Mouse (Mus musculus) hindbrain, embryonic 13.5 days (tissue): ENCODE measurements around the gene Lss. TPM values are rescaled to one million over a fixed set of nuclear protein-coding genes. Genes with fewer than 3 reads are reported as not detected.

Experiments used
- ATAC-seq: fragments of 200-750 bp; cut with Nextera tagmentation; 2 replicates; pipeline ENCODE4 v1.8.0; 2017; ENCODE audit warnings: moderate TSS enrichment; ENCODE audit not compliant: low FRiP score
- H3K27ac ChIP-seq: fragments of 300-500 bp; sonication (generic); 2 replicates; pipeline ENCODE4 v1.5.1; 2015; ENCODE audit warnings: inconsistent platforms, mild to moderate bottlenecking, moderate library complexity
- H3K27me3 ChIP-seq: fragments of 300-500 bp; sonication (generic); 2 replicates; pipeline ENCODE4 v1.6.1; 2015; ENCODE audit warnings: mild to moderate bottlenecking, inconsistent platforms
- H3K36me3 ChIP-seq: fragments of 300-500 bp; sonication (generic); 2 replicates; pipeline ENCODE4 v1.6.1; 2015; ENCODE audit warnings: mild to moderate bottlenecking, inconsistent platforms
- H3K4me1 ChIP-seq: fragments of 300-500 bp; sonication (generic); replicated peaks from 2 replicates; pipeline ENCODE4 v1.6.1; 2015; ENCODE audit warnings: inconsistent platforms
- H3K4me2 ChIP-seq: fragments of 300-500 bp; sonication (generic); 2 replicates; pipeline ENCODE4 v1.6.1; 2015; ENCODE audit warnings: inconsistent platforms, mild to moderate bottlenecking, moderate library complexity
- H3K4me3 ChIP-seq: fragments of 300-500 bp; sonication (generic); 2 replicates; pipeline ENCODE4 v1.5.1; 2015; ENCODE audit warnings: mild to moderate bottlenecking, inconsistent platforms
- H3K9ac ChIP-seq: fragments of 300-500 bp; sonication (generic); 2 replicates; pipeline ENCODE4 v1.6.1; 2015; ENCODE audit warnings: mild to moderate bottlenecking, inconsistent platforms
- H3K9me3 ChIP-seq: fragments of 300-500 bp; sonication (generic); 2 replicates; pipeline ENCODE4 v1.6.1; 2016; ENCODE audit warnings: inconsistent platforms
- WGBS: fragments of 180-500 bp; shearing (Covaris S2); methylation state at CpG from one replicate; pipeline ENCODE4 v1.1.7; 2015; 5-methylcytosine and 5-hydroxymethylcytosine counted together
- polyA plus RNA-seq: library from polyadenylated mRNA; unstranded; fragments of >200 nt; fragmentation: Nextera tagmentation; extraction: Ambion mirVana; gene quantifications from 2 replicates; pipeline ENCODE4 v1.2.1, GENCODE M21; 2015

Gene Lss
- polyA plus RNA-seq, 1 experiment from 2014 or later: 37.9 TPM

GRCm38 (mm10) chr10:76535526-76535925 lies 4.1 kb downstream of the Lss start:
- 99% methylated on average over 7 of the region's 7 CpGs for WGBS
- Histone ChIP-seq H3K4me3 (no peak overlapping the region), H3K9ac (no peak overlapping the region), H3K36me3 (peaks cover 68% of the 10 kb centered on the region), H3K4me2 (no peak overlapping the region), H3K9me3 (no peaks in the 10 kb centered on the region), H3K4me1 (peaks cover 32% of the 10 kb centered on the region), H3K27me3 (no peaks in the 10 kb centered on the region), H3K27ac (no peak overlapping the region)
- no peak for ATAC-seq

DNA sequence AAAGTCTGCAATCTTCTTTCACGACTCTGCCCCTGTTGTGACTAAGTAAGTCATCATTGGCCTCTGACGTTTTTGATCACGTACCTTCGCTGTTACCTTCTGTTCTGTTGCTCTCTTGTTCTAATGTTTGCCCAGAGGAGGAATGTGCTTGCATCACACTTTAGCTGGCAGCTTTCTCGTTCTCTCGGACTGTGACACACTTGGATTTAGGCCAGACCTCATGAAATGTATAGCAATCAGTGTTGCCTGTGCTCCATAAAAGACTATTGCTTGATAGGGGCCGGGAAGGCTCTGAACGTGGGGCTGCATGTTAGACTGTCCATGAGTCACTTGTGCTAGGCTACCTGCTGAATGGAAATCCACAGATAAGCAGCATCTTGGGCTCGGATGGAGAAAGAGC lies 6.2 kb downstream of the Lss start:
- no peak for ATAC-seq
- Histone ChIP-seq H3K9me3 (no peaks in the 10 kb centered on the region), H3K27me3 (no peaks in the 10 kb centered on the region), H3K4me3 (no peak overlapping the region), H3K4me1 (peaks cover 18% of the 10 kb centered on the region), H3K27ac (no peak overlapping the region), H3K9ac (no peak overlapping the region), H3K36me3 (peaks cover 89% of the 10 kb centered on the region), H3K4me2 (no peak overlapping the region)
- 85% methylated on average over 9 of the region's 9 CpGs for WGBS

GRCm38 (mm10) chr10:76541336-76542085 lies 10.1 kb downstream of the Lss start:
- Histone ChIP-seq H3K4me1 (no peaks in the 10 kb centered on the region), H3K4me2 (no peak overlapping the region), H3K4me3 (no peak overlapping the region), H3K27me3 (no peaks in the 10 kb centered on the region), H3K9me3 (no peaks in the 10 kb centered on the region), H3K9ac (no peak overlapping the region), H3K36me3 (peaks cover 100% of the 10 kb centered on the region), H3K27ac (no peak overlapping the region)
- 95% methylated on average over 11 of the region's 11 CpGs for WGBS
- ATAC-seq: no peak

DNA sequence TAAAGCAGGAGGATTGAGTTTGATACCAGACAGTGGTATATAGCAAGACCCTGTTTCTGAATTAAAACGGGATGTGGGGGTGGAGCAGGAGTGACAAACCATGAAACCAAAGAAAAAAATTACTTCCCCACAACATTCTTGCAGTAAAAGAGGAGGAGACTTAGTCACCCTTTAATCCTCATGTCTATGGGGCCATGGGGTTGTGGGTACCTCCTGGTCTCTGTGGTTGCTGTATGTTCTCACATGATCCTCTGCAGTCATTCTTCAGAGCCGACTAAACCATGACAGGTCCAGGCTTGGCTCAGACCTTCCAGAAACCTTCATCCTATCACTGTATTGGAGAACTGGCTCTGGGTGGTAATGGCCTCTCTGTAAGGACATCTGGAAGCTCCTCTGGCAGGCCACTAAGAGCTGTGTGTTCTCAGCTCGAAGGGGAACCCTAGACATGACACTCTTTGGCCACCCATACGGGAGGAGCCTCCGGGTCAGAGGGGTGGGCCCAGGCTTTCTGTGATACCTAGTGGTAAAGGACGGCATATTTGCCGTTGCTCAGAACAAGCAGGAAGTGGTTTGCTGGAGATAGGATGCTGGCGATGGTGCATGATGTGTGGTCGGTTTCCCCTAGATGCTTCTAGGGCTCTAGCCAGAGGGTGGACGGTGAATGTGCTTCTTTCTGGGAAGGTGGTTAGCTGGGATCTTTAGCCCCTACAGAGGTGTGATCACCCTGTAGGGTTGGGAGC lies 11.4 kb downstream of the Lss start:
- Histone ChIP-seq H3K4me2 (no peak overlapping the region), H3K4me3 (no peak overlapping the region), H3K36me3 (peaks cover 100% of the 10 kb centered on the region), H3K27ac (no peak overlapping the region), H3K4me1 (no peaks in the 10 kb centered on the region), H3K9me3 (no peaks in the 10 kb centered on the region), H3K9ac (no peak overlapping the region), H3K27me3 (no peaks in the 10 kb centered on the region)
- ATAC-seq: no peak
- 94% methylated on average over 10 of the region's 10 CpGs for WGBS

- Histone ChIP-seq H3K27me3 (no peaks in the 10 kb centered on the region), H3K4me1 (no peaks in the 10 kb centered on the region), H3K9ac (no peak overlapping the region), H3K4me2 (no peak overlapping the region), H3K27ac (no peak overlapping the region), H3K9me3 (no peaks in the 10 kb centered on the region), H3K4me3 (no peak overlapping the region), H3K36me3 (peaks cover 100% of the 10 kb centered on the region)
- WGBS: 91% methylated on average over 8 of the region's 8 CpGs
- no peak for ATAC-seq
These were observed 15.2 kb downstream of the Lss start for GRCm38 (mm10) chr10:76546566-76546965.

DNA sequence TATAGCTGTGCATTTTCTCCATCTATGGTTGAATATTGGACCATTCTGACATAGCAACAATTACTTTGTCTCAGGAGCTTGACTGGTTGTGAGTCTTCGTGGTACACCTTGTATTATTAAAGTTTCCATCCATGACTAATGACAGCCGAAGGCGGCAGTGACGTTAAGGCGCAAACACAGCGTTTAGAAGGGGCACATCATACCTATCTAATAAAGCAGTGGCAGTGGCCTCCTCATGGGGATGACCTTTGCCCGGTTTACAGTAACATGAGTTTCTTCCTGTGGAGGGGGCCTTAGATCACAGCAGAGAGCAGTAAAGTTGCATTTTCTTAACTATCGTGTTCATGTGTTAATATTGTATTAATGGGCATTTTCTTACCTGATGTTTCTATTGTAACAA lies 16.8 kb downstream of the Lss start:
- Histone ChIP-seq H3K27ac (no peak overlapping the region), H3K4me1 (no peaks in the 10 kb centered on the region), H3K36me3 (peaks cover 100% of the 10 kb centered on the region), H3K9me3 (no peaks in the 10 kb centered on the region), H3K4me3 (no peak overlapping the region), H3K27me3 (no peaks in the 10 kb centered on the region), H3K9ac (no peak overlapping the region), H3K4me2 (no peak overlapping the region)
- ATAC-seq: no peak
- WGBS: 93% methylated on average over 8 of the region's 8 CpGs

DNA sequence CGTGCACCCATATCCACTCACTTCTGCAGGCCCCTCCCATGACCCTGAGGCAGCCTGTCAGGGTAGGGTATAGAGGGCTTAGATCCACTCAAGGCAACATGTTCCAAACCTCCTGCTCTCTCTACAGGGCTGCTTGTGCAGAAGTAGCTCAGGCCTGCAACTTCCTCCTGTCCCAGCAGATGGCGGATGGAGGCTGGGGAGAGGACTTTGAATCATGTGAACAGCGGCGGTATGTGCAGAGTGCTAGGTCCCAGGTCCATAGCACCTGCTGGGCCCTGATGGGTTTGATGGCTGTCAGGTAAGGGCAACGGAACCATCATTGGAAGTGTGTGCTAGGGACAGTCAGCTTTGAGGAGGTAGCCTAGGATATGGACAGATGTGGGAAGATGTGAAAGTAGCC lies 19.1 kb downstream of the Lss start:
- Histone ChIP-seq H3K27ac (no peak overlapping the region), H3K27me3 (no peaks in the 10 kb centered on the region), H3K9me3 (no peaks in the 10 kb centered on the region), H3K4me3 (no peak overlapping the region), H3K36me3 (peaks cover 97% of the 10 kb centered on the region), H3K4me1 (no peaks in the 10 kb centered on the region), H3K9ac (no peak overlapping the region), H3K4me2 (no peak overlapping the region)
- 88% methylated on average over 5 of the region's 5 CpGs for WGBS
- no peak for ATAC-seq

- 73% methylated on average over 3 of the region's 3 CpGs for WGBS
These were observed 20.2 kb downstream of the Lss start for GRCm38 (mm10) chr10:76551556-76551955.

GRCm38 (mm10) chr10:76554061-76554460 lies 22.7 kb downstream of the Lss start:
- Histone ChIP-seq H3K27ac (no peak overlapping the region), H3K9me3 (no peaks in the 10 kb centered on the region), H3K4me2 (no peak overlapping the region), H3K4me1 (no peaks in the 10 kb centered on the region), H3K4me3 (no peak overlapping the region), H3K36me3 (peaks cover 76% of the 10 kb centered on the region), H3K9ac (no peak overlapping the region), H3K27me3 (no peaks in the 10 kb centered on the region)
- 92% methylated on average over 5 of the region's 5 CpGs for whole genome bisulfite sequencing
- no peak for ATAC-seq

More at GRCm38 (mm10) chr10:76551556-76551955, 20.2 kb downstream of the Lss start:
- peaks cover 92% of the 10 kb centered on the region for H3K36me3 ChIP-seq
- no peaks in the 10 kb centered on the region for H3K9me3 ChIP-seq
- H3K27ac ChIP-seq: no peak overlapping the region
- H3K27me3 ChIP-seq: no peaks in the 10 kb centered on the region
- no peaks in the 10 kb centered on the region for H3K4me1 ChIP-seq
- no peak overlapping the region for H3K9ac ChIP-seq
- H3K4me3 ChIP-seq: no peak overlapping the region
- H3K4me2 ChIP-seq: no peak overlapping the region
- ATAC-seq: no peak

- 93% methylated on average over 10 of the region's 10 CpGs for WGBS
- Histone ChIP-seq H3K27me3 (no peaks in the 10 kb centered on the region), H3K36me3 (peaks cover 7% of the 10 kb centered on the region; the same call in 1 of the 2 replicates), H3K27ac (no peak within 1 kb of the TSS), H3K9me3 (no peaks in the 10 kb centered on the region), H3K4me1 (no peaks in the 10 kb centered on the region), H3K9ac (no peak within 1 kb of the TSS), H3K4me2 (no peak within 1 kb of the TSS), H3K4me3 (no peak within 1 kb of the TSS)
- ATAC-seq: no peak
These were observed 30.6 kb downstream of the Lss start, which contains the start of gene Spatc1l for GRCm38 (mm10) chr10:76561972-76562371. Gene Spatc1l, plus strand, starts transcription at chr10:76562272.

DNA sequence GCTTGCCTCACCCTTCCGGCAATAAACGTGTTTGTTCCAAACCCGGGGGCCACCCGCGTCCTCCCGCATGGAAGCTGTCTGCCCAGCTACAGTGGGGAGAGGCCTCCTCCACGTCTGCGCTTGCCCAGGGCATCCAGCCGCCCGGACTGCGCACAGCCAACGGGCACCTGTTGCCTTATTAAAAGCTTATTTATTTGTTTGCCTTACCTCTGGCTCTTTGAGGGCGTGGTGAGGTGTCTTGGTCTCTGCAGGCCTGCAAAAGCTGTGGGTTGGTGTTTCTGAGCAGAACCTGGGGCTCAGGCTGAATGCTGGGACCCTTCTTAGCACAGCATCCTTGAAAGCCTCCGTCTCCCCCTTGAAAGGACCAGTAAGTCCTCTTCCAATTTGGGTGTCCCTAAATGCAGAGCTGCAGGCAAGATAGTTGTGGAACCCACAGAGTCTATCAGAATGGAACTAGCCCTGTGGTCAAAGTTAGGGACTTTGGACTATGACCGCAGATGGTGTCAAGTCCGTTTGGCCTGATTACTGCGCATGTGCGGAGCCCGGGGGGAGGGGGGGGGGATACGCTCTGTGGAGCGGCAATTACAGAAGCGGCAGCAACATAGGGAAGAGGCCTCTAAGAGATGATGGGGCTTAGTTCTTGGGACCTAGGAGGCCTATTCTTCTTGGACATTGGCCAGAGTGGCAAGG lies 38.8 kb downstream of the Lss start:
- H3K27ac ChIP-seq: no peak overlapping the region
- no peak overlapping the region for H3K9ac ChIP-seq
- no peaks in the 10 kb centered on the region for H3K9me3 ChIP-seq
- H3K36me3 ChIP-seq: no peaks in the 10 kb centered on the region
- H3K4me2 ChIP-seq: no peak overlapping the region
- 96% methylated on average over 22 of the region's 22 CpGs for WGBS
- no peaks in the 10 kb centered on the region for H3K4me1 ChIP-seq
- ATAC-seq: no peak
- no peak overlapping the region for H3K4me3 ChIP-seq
- no peaks in the 10 kb centered on the region for H3K27me3 ChIP-seq

GRCm38 (mm10) chr10:76571070-76571469 lies 39.7 kb downstream of the Lss start:
- Histone ChIP-seq H3K4me3 (no peak overlapping the region), H3K36me3 (no peaks in the 10 kb centered on the region), H3K27me3 (no peaks in the 10 kb centered on the region), H3K27ac (no peak overlapping the region), H3K4me2 (no peak overlapping the region), H3K4me1 (no peaks in the 10 kb centered on the region), H3K9me3 (no peaks in the 10 kb centered on the region), H3K9ac (no peak overlapping the region)
- 83% methylated on average over 2 of the region's 2 CpGs for WGBS
- ATAC-seq: no peak
